8 mouse cellular contexts compared by ENCODE assay signal in genomic region chr1:86440171-86440886, GRCm38 (mm10). TPM values are rescaled to one million over a fixed set of nuclear protein-coding genes. Genes with fewer than 3 reads are reported as not detected.
DNase-seq lines count a peak whose midpoint lies in the region; ATAC-seq and TF ChIP-seq lines count a peak whose summit lies in the region.

No protein-coding gene starts in this region.

- no peak for TF ChIP-seq POLR2A in bone marrow, adult 2 months (IDR thresholded peaks at IDR 0.05; ENCODE audit: borderline replicate concordance, control insufficient read depth, low read depth, low read length)

- peaks cover 4% of the 10 kb centered on the region for H3K4me1 ChIP-seq in bone marrow, adult 2 months (ENCODE audit: control insufficient read depth, insufficient read depth, low read length)
- peaks cover 78% of the 10 kb centered on the region for H3K4me1 ChIP-seq in embryonic facial prominence, embryonic 15.5 days
- H3K4me1 ChIP-seq in kidney, embryonic 14.5 days (ENCODE audit: control insufficient read depth, insufficient read depth, low read length), result peaks cover 29% of the 10 kb centered on the region
- peaks cover 56% of the 10 kb centered on the region for H3K4me1 ChIP-seq in limb, embryonic 15.5 days
- peaks cover 12% of the 10 kb centered on the region for H3K4me1 ChIP-seq in midbrain, postnatal 0 days (ENCODE audit: insufficient read depth, low read length)

- peak overlapping the region; percentile 98 for H3K27ac ChIP-seq in bone marrow, adult 2 months (ENCODE audit: control insufficient read depth, insufficient read depth, low read depth, low read length, poor library complexity)
- peak overlapping the region; percentile 100 for H3K27ac ChIP-seq in embryonic facial prominence, embryonic 15.5 days (replicated peaks)
- peak overlapping the region; percentile 98 for H3K27ac ChIP-seq in kidney, embryonic 14.5 days (ENCODE audit: low read depth, low read length)
- peak overlapping the region; percentile 100 for H3K27ac ChIP-seq in limb, embryonic 15.5 days
- peak overlapping the region; percentile 98 for H3K27ac ChIP-seq in midbrain, postnatal 0 days (ENCODE audit: low read depth, low read length)

- peak overlapping the region; percentile 34 for H3K4me3 ChIP-seq in bone marrow, adult 2 months (replicated peaks; ENCODE audit: control insufficient read depth, low read depth, low read length)
- H3K4me3 ChIP-seq in embryonic facial prominence, embryonic 15.5 days (replicated peaks), result peak overlapping the region; percentile 52
- peak overlapping the region; percentile 35 for H3K4me3 ChIP-seq in kidney, embryonic 14.5 days (ENCODE audit: low read length)
- H3K4me3 ChIP-seq in limb, embryonic 15.5 days, result peak overlapping the region; percentile 50
- H3K4me3 ChIP-seq in midbrain, postnatal 0 days (ENCODE audit: low read depth, low read length), result peak overlapping the region; percentile 48

- peak; percentile 95 for DNase-seq in A20 (ENCODE audit: low read depth, low spot score)
- peak; percentile 86 to 95 for DNase-seq in heart, adult 9 months (ENCODE audit: low spot score in 2 of 2)
- DNase-seq in midbrain, postnatal 0 days (ENCODE audit: low spot score), result peak; percentile 97
- DNase-seq in spleen, postnatal 10 days (ENCODE audit: low spot score in 2 of 2), result peak; percentile 93 to 97

- WGBS in bone marrow, adult 2 months, result 17% methylated on average over 18 of the region's 18 CpGs
- 3% methylated on average over 18 of the region's 18 CpGs for WGBS in embryonic facial prominence, embryonic 15.5 days
- WGBS in kidney, embryonic 14.5 days, result 5% methylated on average over 18 of the region's 18 CpGs
- WGBS in limb, embryonic 15.5 days, result 5% methylated on average over 18 of the region's 18 CpGs
- 2% methylated on average over 18 of the region's 18 CpGs for WGBS in midbrain, postnatal 0 days

- peak overlapping the region; percentile 88 for H3K4me2 ChIP-seq in embryonic facial prominence, embryonic 15.5 days (replicated peaks)
- peak overlapping the region; percentile 58 for H3K4me2 ChIP-seq in kidney, embryonic 14.5 days (replicated peaks; ENCODE audit: low read depth, low read length)
- peak overlapping the region; percentile 89 for H3K4me2 ChIP-seq in limb, embryonic 15.5 days
- H3K4me2 ChIP-seq in midbrain, postnatal 0 days (ENCODE audit: low read depth, low read length, poor library complexity, severe bottlenecking), result peak overlapping the region; percentile 86

- no peaks in the 10 kb centered on the region for H3K27me3 ChIP-seq in embryonic facial prominence, embryonic 15.5 days
- no peaks in the 10 kb centered on the region for H3K27me3 ChIP-seq in kidney, embryonic 14.5 days (ENCODE audit: control insufficient read depth, insufficient read depth, low read length)
- no peaks in the 10 kb centered on the region for H3K27me3 ChIP-seq in limb, embryonic 15.5 days
- H3K27me3 ChIP-seq in midbrain, postnatal 0 days (ENCODE audit: insufficient read depth, low read length), result no peaks in the 10 kb centered on the region

- peak; percentile 81 for ATAC-seq in embryonic facial prominence, embryonic 15.5 days (ENCODE audit: insufficient number of reproducible peaks, low FRiP score, low TSS enrichment, low read depth)
- peak; percentile 83 for ATAC-seq in kidney, embryonic 14.5 days (ENCODE audit: low FRiP score, low TSS enrichment)
- ATAC-seq in limb, embryonic 15.5 days (ENCODE audit: insufficient number of reproducible peaks, low FRiP score, low TSS enrichment, low read depth), result peak; percentile 74
- ATAC-seq in midbrain, postnatal 0 days (ENCODE audit: low FRiP score), result peak; percentile 79

- no peaks in the 10 kb centered on the region for H3K9me3 ChIP-seq in embryonic facial prominence, embryonic 15.5 days (replicated peaks)
- H3K9me3 ChIP-seq in kidney, embryonic 14.5 days (ENCODE audit: control insufficient read depth, low read length), result no peaks in the 10 kb centered on the region
- no peaks in the 10 kb centered on the region for H3K9me3 ChIP-seq in limb, embryonic 15.5 days
- H3K9me3 ChIP-seq in midbrain, postnatal 0 days (ENCODE audit: low read length), result no peaks in the 10 kb centered on the region

- TF ChIP-seq CTCF in bone marrow, adult 2 months (IDR thresholded peaks at IDR 0.05; ENCODE audit: control insufficient read depth, insufficient read depth, low read length), result peak; percentile 95
- peak; percentile 99 for TF ChIP-seq CTCF in midbrain, postnatal 0 days (IDR thresholded peaks at IDR 0.05)

- no peaks in the 10 kb centered on the region for H3K36me3 ChIP-seq in embryonic facial prominence, embryonic 15.5 days
- H3K36me3 ChIP-seq in kidney, embryonic 14.5 days (ENCODE audit: control insufficient read depth, insufficient read depth, low read length), result no peaks in the 10 kb centered on the region
- H3K36me3 ChIP-seq in limb, embryonic 15.5 days, result no peaks in the 10 kb centered on the region
- H3K36me3 ChIP-seq in midbrain, postnatal 0 days (ENCODE audit: insufficient read depth, low read length), result no peaks in the 10 kb centered on the region

- H3K9ac ChIP-seq in embryonic facial prominence, embryonic 15.5 days, result no peak overlapping the region
- peak overlapping the region; percentile 72; the same call in 1 of the 2 replicates for H3K9ac ChIP-seq in kidney, embryonic 14.5 days (ENCODE audit: low read depth, low read length)
- H3K9ac ChIP-seq in limb, embryonic 15.5 days, result peak overlapping the region; percentile 23; the same call in 1 of the 2 replicates
- no peak overlapping the region; the same call in 1 of the 2 replicates for H3K9ac ChIP-seq in midbrain, postnatal 0 days (replicated peaks; ENCODE audit: low read length, poor library complexity, severe bottlenecking)

RNA-seq across cellular contexts. Expression of gene Tex44, which starts 14.2 kb away (rescaled TPM):
- not detected in 2 replicates for polyA plus RNA-seq in bone marrow, adult 2 months (2011; ENCODE audit: insufficient read depth, insufficient read length, low replicate concordance, missing spikeins)
- polyA plus RNA-seq in embryonic facial prominence, embryonic 15.5 days (2015; fragmentation: Nextera tagmentation; extraction: Ambion mirVana), result not detected in 2 replicates
- not detected in 2 replicates for polyA plus RNA-seq in kidney, embryonic 14.5 days (2014; fragmentation: Nextera tagmentation; extraction: Ambion mirVana)
- not detected in 2 replicates for polyA plus RNA-seq in limb, embryonic 15.5 days (2015; fragmentation: Nextera tagmentation; extraction: Ambion mirVana)
- total RNA-seq in midbrain, postnatal 0 days (2014; rRNA removed), result 0.14 TPM in 1 of 2 replicates, not detected in the other
- polyA plus RNA-seq in midbrain, postnatal 0 days (2015; fragmentation: Nextera tagmentation; extraction: Ambion mirVana), result not detected in 2 replicates

RNA-seq across cellular contexts. Expression of gene Nmur1, which starts 14.3 kb away (rescaled TPM):
- not detected in 2 replicates for polyA plus RNA-seq in bone marrow, adult 2 months (2011; ENCODE audit: insufficient read depth, insufficient read length, low replicate concordance, missing spikeins)
- not detected in 2 replicates for polyA plus RNA-seq in embryonic facial prominence, embryonic 15.5 days (2015; fragmentation: Nextera tagmentation; extraction: Ambion mirVana)
- polyA plus RNA-seq in kidney, embryonic 14.5 days (2014; fragmentation: Nextera tagmentation; extraction: Ambion mirVana), result not detected in 2 replicates
- not detected in 2 replicates for polyA plus RNA-seq in limb, embryonic 15.5 days (2015; fragmentation: Nextera tagmentation; extraction: Ambion mirVana)
- total RNA-seq in midbrain, postnatal 0 days (2014; rRNA removed), result not detected in 2 replicates
- polyA plus RNA-seq in midbrain, postnatal 0 days (2015; fragmentation: Nextera tagmentation; extraction: Ambion mirVana), result 0.27 and 0.33 TPM in 2 replicates

Comparison
In these comparisons a context has a peak if more than half of its experiments do, and no peak if none do; other contexts are left out.
1. Peak in every context shown above with its lines: DNase-seq, ATAC-seq, H3K4me3 ChIP-seq and H3K27ac ChIP-seq.
2. H3K9ac ChIP-seq: peak in kidney, embryonic 14.5 days (single experiment) and limb, embryonic 15.5 days (single experiment); none in embryonic facial prominence, embryonic 15.5 days (single experiment) and midbrain, postnatal 0 days (single experiment).